Mouse (Mus musculus) brain, embryonic 14.5 days (tissue): ENCODE measurements around the gene Rnf152.

ENCODE experiments used
- CTCF ChIP-seq: fragments of 200-500 bp; IDR thresholded peaks from 2 replicates; pipeline ENCODE4 v1.5.1; 2012; ENCODE audit warnings: inconsistent platforms, mild to moderate bottlenecking, moderate library complexity, borderline replicate concordance; ENCODE audit not compliant: insufficient read depth, insufficient read length; ENCODE audit errors: extremely low read depth
- POLR2A ChIP-seq: fragments of 200-500 bp; IDR thresholded peaks from 2 replicates; pipeline ENCODE4 v1.6.1; 2012; ENCODE audit warnings: mild to moderate bottlenecking, inconsistent platforms, borderline replicate concordance; ENCODE audit not compliant: poor library complexity, insufficient read depth, insufficient read length, severe bottlenecking; ENCODE audit errors: extremely low read depth

- TF ChIP-seq POLR2A (no peak), CTCF (no peak)
Measured at GRCm38 (mm10) chr1:105286906-105287305, 69.6 kb downstream of the Rnf152 start.
